Mouse (Mus musculus) myocyte (in vitro differentiated cells): Measurements from ENCODE around the gene Napsa.

Experiments
- CEBPB ChIP-seq: IDR thresholded peaks from 2 replicates; pipeline ENCODE4 v1.6.1; 2011; ENCODE audit warnings: mild to moderate bottlenecking, moderate library complexity; ENCODE audit not compliant: poor library complexity, insufficient read depth, severe bottlenecking
- MAX ChIP-seq: IDR thresholded peaks from one replicate; pipeline ENCODE4 v1.6.1; 2011; ENCODE audit warnings: low read depth, mild to moderate bottlenecking, control low read depth
- MYOD1 ChIP-seq, 3 experiments: IDR thresholded peaks; one replicate each; pipeline ENCODE4 v1.6.1; 2011; ENCODE audit warnings: control low read depth in 2 of 3, low read depth in 2 of 3, mild to moderate bottlenecking in 2 of 3, moderate library complexity in 1 of 3; ENCODE audit not compliant: insufficient read length in 2 of 3, control insufficient read depth in 1 of 3
- MYOG ChIP-seq, 3 experiments: IDR thresholded peaks; one replicate each; pipeline ENCODE4 v1.6.1; 2011; ENCODE audit warnings: control low read depth in 2 of 3, low read depth in 2 of 3, mild to moderate bottlenecking in 2 of 3; ENCODE audit not compliant: insufficient read length in 2 of 3, control insufficient read depth in 1 of 3, insufficient read depth in 1 of 3
- POLR2A ChIP-seq: IDR thresholded peaks from one replicate; pipeline ENCODE4 v1.6.1; 2011; ENCODE audit warnings: low read depth, mild to moderate bottlenecking, control low read depth, moderate library complexity; ENCODE audit not compliant: insufficient read length
- POLR2AphosphoS2 ChIP-seq: IDR thresholded peaks from one replicate; pipeline ENCODE4 v1.6.1; 2011; ENCODE audit warnings: low read depth, control low read depth; ENCODE audit not compliant: insufficient read length
- REST ChIP-seq: IDR thresholded peaks from one replicate; pipeline ENCODE4 v1.6.1; 2011; ENCODE audit warnings: mild to moderate bottlenecking, control low read depth, moderate library complexity; ENCODE audit not compliant: insufficient read depth, insufficient read length
- TCF12 ChIP-seq: IDR thresholded peaks from one replicate; pipeline ENCODE4 v1.6.1; 2011; ENCODE audit warnings: mild to moderate bottlenecking, control low read depth; ENCODE audit not compliant: poor library complexity, insufficient read depth, severe bottlenecking
- TCF3 ChIP-seq: IDR thresholded peaks from one replicate; pipeline ENCODE4 v1.6.1; 2011; ENCODE audit warnings: low read depth, control low read depth; ENCODE audit not compliant: insufficient read length
- USF1 ChIP-seq: IDR thresholded peaks from one replicate; pipeline ENCODE4 v1.6.1; 2011; ENCODE audit warnings: low read depth, mild to moderate bottlenecking, control low read depth, moderate library complexity

DNA sequence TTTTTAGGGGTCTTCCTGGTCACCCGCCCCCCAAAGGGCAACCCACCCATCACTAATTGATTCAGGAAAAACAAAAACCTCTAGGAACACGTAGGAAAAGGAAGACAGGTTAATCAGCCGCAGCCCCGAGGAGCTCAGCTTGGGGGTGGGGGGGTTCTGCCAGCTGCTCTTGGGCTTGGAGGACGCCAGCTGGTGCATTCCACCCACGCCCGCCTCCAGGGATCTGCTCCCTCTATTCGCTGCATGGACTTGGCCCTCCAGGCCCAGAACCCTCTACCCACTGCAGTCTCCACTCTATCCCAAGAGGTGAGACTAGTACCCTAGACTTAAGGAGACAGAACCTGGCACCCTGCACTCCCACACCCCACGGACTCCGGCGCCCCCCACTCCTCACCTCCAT is 30.3 kb downstream of the Napsa start:
- no peak for TF ChIP-seq POLR2A
- TF ChIP-seq POLR2AphosphoS2: no peak
- no peak for TF ChIP-seq USF1
- TF ChIP-seq CEBPB: no peak
- peak in 2 of 3 experiments; percentile 87 to 90 for TF ChIP-seq MYOG (IDR thresholded peaks at IDR 0.05; ENCODE audit: control insufficient read depth in 1 of 3, insufficient read depth in 1 of 3, insufficient read length in 2 of 3, low read depth in 2 of 3)
- TF ChIP-seq MAX: no peak
- TF ChIP-seq TCF3: peak; percentile 22
- TF ChIP-seq REST: no peak
- TF ChIP-seq TCF12: no peak
- peak in 2 of 3 experiments; percentile 63 to 72 for TF ChIP-seq MYOD1 (IDR thresholded peaks at IDR 0.05; ENCODE audit: control insufficient read depth in 1 of 3, insufficient read length in 2 of 3, low read depth in 2 of 3)
